Mouse (Mus musculus): ENCODE results near the gene Dnmt1. TPM values are rescaled to one million over a fixed set of nuclear protein-coding genes. Genes with fewer than 3 reads are reported as not detected.

The Dnmt1 gene
- total and polyA plus RNA-seq, 3 experiments, result 148 to 209 (median 197) TPM

DNA sequence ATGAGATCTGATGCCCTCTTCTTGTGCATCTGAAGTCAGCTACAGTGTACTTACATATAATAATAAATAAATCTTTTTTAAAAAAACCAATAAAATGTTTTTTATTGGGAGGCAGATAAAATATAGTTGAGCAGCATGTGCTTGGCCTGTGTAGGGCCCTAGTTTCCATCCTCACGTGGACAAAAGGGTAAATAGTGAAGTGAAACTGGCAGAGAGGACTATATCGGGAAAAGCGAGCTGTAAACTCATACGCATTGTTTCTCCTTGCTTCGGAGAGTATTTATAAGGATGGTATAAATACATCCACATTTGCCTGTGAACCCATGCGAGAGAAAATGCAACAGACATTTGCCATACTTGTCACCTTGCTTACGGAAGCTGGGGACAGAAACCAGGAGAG lies 20.1 kb upstream of the Dnmt1 start:
- H3K4me1 ChIP-seq (ENCODE audit: insufficient read depth, low read depth, low read length), result peaks cover 48% of the 10 kb centered on the region
- TF ChIP-seq POLR2AphosphoS5 (IDR thresholded peaks at IDR 0.05; ENCODE audit: insufficient replicate concordance, low read depth, low read length) (no peak), TAL1 (conservative IDR thresholded peaks at IDR 0.05; ENCODE audit: low read depth, low read length) (no peak), GATA2 (IDR thresholded peaks at IDR 0.05; ENCODE audit: borderline replicate concordance, low read depth, low read length) (no peak), GATA1 (IDR thresholded peaks at IDR 0.05; ENCODE audit: borderline replicate concordance, low read length) (no peak), CTCF (IDR thresholded peaks at IDR 0.05; ENCODE audit: low read depth, low read length) (no peak)
- H3K4me3 ChIP-seq (ENCODE audit: low read depth, low read length), result no peak overlapping the region
- H3K36me3 ChIP-seq (replicated peaks), result no peaks in the 10 kb centered on the region
- DNase-seq (ENCODE audit: low spot score) (no peak), ATAC-seq (ENCODE audit: extremely low read depth, insufficient number of reproducible peaks, low FRiP score, poor library complexity, severe bottlenecking) (no peak)
- no peaks in the 10 kb centered on the region for H3K9me3 ChIP-seq (replicated peaks)
- H3K27me3 ChIP-seq (ENCODE audit: insufficient read depth, low read length), result peaks cover 14% of the 10 kb centered on the region; the same call in 1 of the 2 replicates

DNA sequence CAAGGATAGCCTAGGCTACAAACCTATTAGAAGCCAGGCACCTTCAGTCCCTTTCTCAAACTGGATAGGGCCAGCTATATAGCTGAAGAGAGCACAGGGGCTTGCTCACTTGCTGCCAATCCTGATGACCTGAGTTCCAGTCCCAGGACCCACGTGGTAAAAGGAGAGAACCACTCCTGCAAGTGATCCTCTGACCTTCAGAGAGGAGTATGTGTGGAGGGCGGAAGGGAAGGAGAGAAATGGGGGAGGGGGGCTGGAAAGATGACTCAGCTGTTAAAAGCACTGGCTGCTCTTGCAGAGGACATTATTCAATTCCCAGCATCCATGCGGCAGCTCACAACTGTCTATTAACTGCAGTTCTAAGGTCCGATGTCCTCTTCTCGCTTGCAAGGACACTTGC lies 19.5 kb upstream of the Dnmt1 start:
- ATAC-seq (ENCODE audit: extremely low read depth, insufficient number of reproducible peaks, low FRiP score, poor library complexity, severe bottlenecking) (no peak), DNase-seq (ENCODE audit: low spot score) (no peak)
- Histone ChIP-seq H3K4me3 (ENCODE audit: low read depth, low read length) (no peak overlapping the region), H3K4me1 (ENCODE audit: insufficient read depth, low read depth, low read length) (peaks cover 52% of the 10 kb centered on the region), H3K27me3 (ENCODE audit: insufficient read depth, low read length) (peaks cover 14% of the 10 kb centered on the region; the same call in 1 of the 2 replicates), H3K9me3 (replicated peaks) (no peaks in the 10 kb centered on the region), H3K36me3 (replicated peaks) (no peaks in the 10 kb centered on the region)
- TF ChIP-seq CTCF (IDR thresholded peaks at IDR 0.05; ENCODE audit: low read depth, low read length) (no peak), GATA2 (IDR thresholded peaks at IDR 0.05; ENCODE audit: borderline replicate concordance, low read depth, low read length) (no peak), TAL1 (conservative IDR thresholded peaks at IDR 0.05; ENCODE audit: low read depth, low read length) (no peak), GATA1 (IDR thresholded peaks at IDR 0.05; ENCODE audit: borderline replicate concordance, low read length) (no peak), POLR2AphosphoS5 (IDR thresholded peaks at IDR 0.05; ENCODE audit: insufficient replicate concordance, low read depth, low read length) (no peak)

DNA sequence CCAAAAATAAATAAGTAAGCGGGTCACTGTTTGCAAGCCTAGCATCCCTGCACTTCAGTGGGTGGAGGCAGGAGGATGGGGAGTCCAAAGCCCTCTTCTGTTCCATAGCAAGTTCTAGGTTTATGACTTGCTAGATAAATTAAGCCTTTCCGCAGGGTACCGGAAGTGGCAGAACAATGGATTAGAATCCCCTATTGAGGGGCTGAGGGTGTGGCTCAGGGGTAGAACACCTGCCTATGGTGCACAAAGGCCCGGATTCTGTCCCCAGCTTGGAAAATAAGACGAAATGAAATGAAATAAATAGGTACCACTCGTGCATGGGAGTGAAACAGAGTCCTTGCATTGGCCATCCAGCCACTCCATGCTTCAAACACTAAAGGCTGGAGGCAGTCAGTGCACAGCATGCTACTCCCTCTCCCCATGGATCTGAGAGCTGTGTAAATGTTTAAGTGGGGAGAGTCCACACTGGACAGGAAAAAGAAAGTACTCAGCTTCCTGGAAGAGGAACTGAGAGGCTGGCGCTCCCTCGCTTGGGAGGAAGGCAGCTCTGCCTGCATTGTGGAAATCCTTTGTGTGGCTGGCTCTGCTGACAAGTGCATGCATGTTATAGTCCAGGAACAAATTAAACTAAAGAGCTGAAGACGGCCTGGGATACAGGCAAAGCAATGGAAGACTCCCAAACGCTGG lies 18.9 kb upstream of the Dnmt1 start:
- no peak for TF ChIP-seq GATA1 (IDR thresholded peaks at IDR 0.05; ENCODE audit: borderline replicate concordance, low read length)
- no peak for TF ChIP-seq CTCF (IDR thresholded peaks at IDR 0.05; ENCODE audit: low read depth, low read length)
- no peak for TF ChIP-seq GATA2 (IDR thresholded peaks at IDR 0.05; ENCODE audit: borderline replicate concordance, low read depth, low read length)
- TF ChIP-seq POLR2AphosphoS5 (IDR thresholded peaks at IDR 0.05; ENCODE audit: insufficient replicate concordance, low read depth, low read length), result no peak
- no peak for TF ChIP-seq TAL1 (conservative IDR thresholded peaks at IDR 0.05; ENCODE audit: low read depth, low read length)

DNA sequence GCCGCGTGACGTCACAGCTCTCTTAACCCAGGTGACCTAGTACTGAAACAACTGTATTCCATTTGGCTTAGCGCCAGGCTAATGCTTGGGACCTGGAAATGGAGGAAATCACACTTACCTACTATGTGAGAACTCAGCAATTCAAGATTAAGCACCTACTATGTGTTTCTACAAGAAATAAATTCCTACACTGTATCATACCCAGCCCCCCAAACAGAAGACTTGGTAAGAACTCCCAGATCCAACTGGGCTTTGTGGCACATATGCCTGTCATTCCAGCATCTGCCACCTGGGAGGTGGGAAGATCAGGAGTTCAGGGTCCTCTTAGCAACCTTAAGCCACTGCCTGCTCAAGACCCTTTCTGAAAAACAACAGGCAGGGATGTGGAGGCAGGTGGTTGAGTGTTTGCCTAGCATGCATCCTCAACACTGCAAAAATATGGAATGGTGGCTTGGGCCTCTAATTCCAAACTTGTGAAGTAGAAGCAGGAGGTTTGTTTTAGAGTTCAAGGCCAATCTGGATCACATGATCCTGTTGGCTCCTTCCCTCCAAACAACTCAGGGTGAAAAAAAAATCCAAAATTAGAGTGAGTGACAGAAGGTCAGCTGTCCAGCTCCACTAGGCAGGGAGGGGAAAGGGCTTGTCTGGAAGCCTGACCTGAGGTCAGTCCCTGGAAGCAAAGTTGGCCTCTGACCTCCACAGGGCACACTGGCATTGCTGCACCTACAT lies 17.4 kb upstream of the Dnmt1 start:
- H3K4me1 ChIP-seq (ENCODE audit: insufficient read depth, low read depth, low read length), result peaks cover 66% of the 10 kb centered on the region
- no peak for ATAC-seq (ENCODE audit: extremely low read depth, insufficient number of reproducible peaks, low FRiP score, poor library complexity, severe bottlenecking)

More for the DNA sequence above, 18.9 kb upstream of the Dnmt1 start:
- no peak for ATAC-seq (ENCODE audit: extremely low read depth, insufficient number of reproducible peaks, low FRiP score, poor library complexity, severe bottlenecking)
- Histone ChIP-seq H3K27me3 (ENCODE audit: insufficient read depth, low read length) (peaks cover 14% of the 10 kb centered on the region; the same call in 1 of the 2 replicates), H3K4me3 (ENCODE audit: low read depth, low read length) (no peak overlapping the region), H3K9me3 (replicated peaks) (no peaks in the 10 kb centered on the region), H3K36me3 (replicated peaks) (no peaks in the 10 kb centered on the region), H3K4me1 (ENCODE audit: insufficient read depth, low read depth, low read length) (peaks cover 58% of the 10 kb centered on the region)
- DNase-seq (ENCODE audit: low spot score), result no peak

DNA sequence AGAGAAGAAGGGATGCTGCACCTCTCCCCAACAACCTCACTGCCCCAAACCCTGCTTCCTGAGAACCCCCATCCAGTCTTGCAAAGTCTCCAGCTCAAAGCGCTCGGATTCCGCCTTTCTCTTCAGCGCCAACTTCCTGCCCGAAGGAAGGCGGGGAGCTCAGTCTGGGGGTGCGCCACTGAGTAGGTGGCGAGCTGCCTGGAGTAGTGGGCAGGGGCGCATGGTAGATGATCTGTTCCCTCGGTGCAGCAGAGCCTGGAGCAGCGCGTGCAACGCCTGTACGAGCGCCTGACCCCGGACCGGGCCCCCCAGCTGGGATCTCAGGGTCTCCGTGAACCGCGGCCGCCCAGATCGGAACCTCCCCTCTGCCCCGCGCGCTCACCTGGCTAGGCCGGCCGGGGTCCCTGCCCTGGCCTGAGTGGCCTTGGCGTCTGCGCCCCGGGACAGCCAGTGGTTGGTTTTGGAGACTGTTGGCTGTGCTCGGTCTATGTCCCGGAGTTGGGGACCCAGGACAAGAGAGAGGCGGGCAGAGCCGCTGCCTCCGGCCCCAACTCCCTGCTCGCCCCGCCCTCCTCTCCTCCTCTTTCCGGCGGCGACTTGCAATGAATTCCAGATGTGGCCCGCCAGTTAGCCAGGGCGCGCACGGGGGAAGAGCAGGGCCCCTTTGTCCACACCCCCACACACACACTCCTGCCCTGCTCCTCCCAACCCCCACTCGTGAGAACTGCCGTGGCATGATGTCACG lies 16.7 kb upstream of the Dnmt1 start, which contains the start of gene S1pr2:
Gene S1pr2 (minus strand): TSS at position 566 of the 745 bp plus-strand sequence.
- ATAC-seq (ENCODE audit: extremely low read depth, insufficient number of reproducible peaks, low FRiP score, poor library complexity, severe bottlenecking) (peak; percentile 68), DNase-seq (ENCODE audit: low spot score) (peak; percentile 82)
- Histone ChIP-seq H3K9me3 (replicated peaks) (no peaks in the 10 kb centered on the region), H3K4me1 (ENCODE audit: insufficient read depth, low read depth, low read length) (peaks cover 69% of the 10 kb centered on the region), H3K36me3 (replicated peaks) (peaks cover 10% of the 10 kb centered on the region), H3K4me3 (ENCODE audit: low read depth, low read length) (peak within 1 kb of the TSS; percentile 81), H3K27me3 (ENCODE audit: insufficient read depth, low read length) (peaks cover 7% of the 10 kb centered on the region; the same call in 1 of the 2 replicates)
- TF ChIP-seq CTCF (IDR thresholded peaks at IDR 0.05; ENCODE audit: low read depth, low read length), result no peak
- TF ChIP-seq POLR2AphosphoS5 (IDR thresholded peaks at IDR 0.05; ENCODE audit: insufficient replicate concordance, low read depth, low read length), result no peak
- no peak for TF ChIP-seq TAL1 (conservative IDR thresholded peaks at IDR 0.05; ENCODE audit: low read depth, low read length)
- no peak for TF ChIP-seq GATA1 (IDR thresholded peaks at IDR 0.05; ENCODE audit: borderline replicate concordance, low read length)
- no peak for TF ChIP-seq GATA2 (IDR thresholded peaks at IDR 0.05; ENCODE audit: borderline replicate concordance, low read depth, low read length)

More for the DNA sequence above, 17.4 kb upstream of the Dnmt1 start:
- peak overlapping the region; percentile 81 for H3K4me3 ChIP-seq (ENCODE audit: low read depth, low read length)
- no peaks in the 10 kb centered on the region for H3K9me3 ChIP-seq (replicated peaks)
- DNase-seq (ENCODE audit: low spot score), result no peak
- peaks cover 11% of the 10 kb centered on the region; the same call in 1 of the 2 replicates for H3K27me3 ChIP-seq (ENCODE audit: insufficient read depth, low read length)
- TF ChIP-seq TAL1 (conservative IDR thresholded peaks at IDR 0.05; ENCODE audit: low read depth, low read length) (no peak), GATA1 (IDR thresholded peaks at IDR 0.05; ENCODE audit: borderline replicate concordance, low read length) (no peak), POLR2AphosphoS5 (IDR thresholded peaks at IDR 0.05; ENCODE audit: insufficient replicate concordance, low read depth, low read length) (no peak), GATA2 (IDR thresholded peaks at IDR 0.05; ENCODE audit: borderline replicate concordance, low read depth, low read length) (no peak), CTCF (IDR thresholded peaks at IDR 0.05; ENCODE audit: low read depth, low read length) (no peak)
- H3K36me3 ChIP-seq (replicated peaks), result peaks cover 9% of the 10 kb centered on the region

Measured in G1E (cell line).